Mouse (Mus musculus): ENCODE data around the gene Mep1a. TPM values are rescaled to one million over a fixed set of nuclear protein-coding genes. Genes with fewer than 3 reads are reported as not detected.

Mep1a gene
- polyA plus RNA-seq (2012; rRNA removed): not detected in 2 replicates

GRCm38 (mm10) chr17:43502592-43502991 lies at the start of gene Mep1a:
Mep1a (minus strand) TSS chr17:43502812.

GRCm38 (mm10) chr17:43543539-43543938 lies 40.9 kb upstream of the Mep1a start, which contains the start of gene Ankrd66:
Ankrd66 (minus strand) TSS chr17:43543639.

Other genes with a start within 250 kb of the Mep1a start
- 0.02 TPM in 1 of 2 replicates, not detected in the other for gene Adgrf1, start 232.5 kb downstream of the Mep1a start, polyA plus RNA-seq (2012; rRNA removed)
- 1.4 and 2.4 TPM in 2 replicates for gene Adgrf5, start 142.4 kb downstream of the Mep1a start, polyA plus RNA-seq (2012; rRNA removed)
- not detected in 2 replicates for gene Ankrd66, start 40.8 kb upstream of the Mep1a start, polyA plus RNA-seq (2012; rRNA removed)
- gene Pla2g7, start 65.3 kb upstream of the Mep1a start, polyA plus RNA-seq (2012; rRNA removed): 1.6 and 2.1 TPM in 2 replicates
- gene Tdrd6, start 127.5 kb upstream of the Mep1a start, polyA plus RNA-seq (2012; rRNA removed): not detected in 2 replicates
- gene Slc25a27, start 164.4 kb upstream of the Mep1a start, polyA plus RNA-seq (2012; rRNA removed): 0.54 and 1.00 TPM in 2 replicates
- 0.49 and 0.57 TPM in 2 replicates for gene Cyp39a1, start 164.6 kb upstream of the Mep1a start, polyA plus RNA-seq (2012; rRNA removed)